Mouse (Mus musculus): ENCODE data around the gene Zfp61. TPM values are rescaled to one million over a fixed set of nuclear protein-coding genes. Genes with fewer than 3 reads are reported as not detected.

Gene Zfp61
- total RNA-seq, 2 experiments from 2014 or later, result 2.1 to 3.8 TPM

GRCm38 (mm10) chr7:24269667-24270287 lies 31.3 kb downstream of the Zfp61 start:
- intact Hi-C loops (cut with DNase I), result loop anchor here (1.0 to 5.0 kb wide), 3 partner anchors 15 to 187 kb away; partner anchors contain the start of genes Zfp108, Zfp112 and Zfp180
- DNase-seq, result no peak

GRCm38 (mm10) chr7:24269256-24269655 lies 31.8 kb downstream of the Zfp61 start:
- intact Hi-C loops (cut with DNase I), result loop anchor here (5.0 kb wide), 2 partner anchors 157 to 187 kb away; partner anchors contain the start of genes Zfp112 and Zfp180
- no peak for DNase-seq

GRCm38 (mm10) chr7:24268176-24269155 lies 32.6 kb downstream of the Zfp61 start:
- intact Hi-C loops (cut with DNase I), result loop anchor here (5.0 kb wide), 2 partner anchors 156 to 186 kb away; partner anchors contain the start of genes Zfp112 and Zfp180
- DNase-seq, result no peak

GRCm38 (mm10) chr7:24260000-24260312 lies 41.1 kb downstream of the Zfp61 start:
- intact Hi-C loops (cut with DNase I), result no loop called here
- no peak for DNase-seq

- DNase-seq, result no peak
- intact Hi-C loops (cut with DNase I), result no loop called here
Measured at GRCm38 (mm10) chr7:24259306-24259999, 41.6 kb downstream of the Zfp61 start.

- peak; percentile 81 to 86 for DNase-seq
- intact Hi-C loops (cut with DNase I), result loop anchor here (1.0 to 5.0 kb wide), 4 partner anchors 15 to 123 kb away; partner anchors contain the start of genes Zfp235, Zfp93 and Zfp94
Measured at GRCm38 (mm10) chr7:24254633-24255474, 46.2 kb downstream of the Zfp61 start, which contains the start of gene Zfp108. Zfp108 (plus strand) TSS chr7:24254794.

GRCm38 (mm10) chr7:24253779-24254615 lies 47.0 kb downstream of the Zfp61 start:
- DNase-seq, result no peak
- intact Hi-C loops (cut with DNase I), result loop anchor here (1.0 to 5.0 kb wide), 4 partner anchors 16 to 122 kb away; partner anchors contain the start of genes Zfp235, Zfp93 and Zfp94

Small RNA genes within 50 kb of the gene (microRNA-seq; reads per million reads assigned to microRNA genes)
- gene Gm27592 (ENCODE audit: borderline number of aligned reads in 2 of 2), result 0 reads per million in 2 experiments

Other genes with a start within 250 kb of the Zfp61 start
- not detected for gene Vmn1r183, start 248.0 kb downstream of the Zfp61 start, total RNA-seq (2021)
- gene Zfp180, start 219.3 kb downstream of the Zfp61 start, total RNA-seq (2021), result 10 to 100 TPM; 13.1 TPM
- gene Zfp112, start 188.9 kb downstream of the Zfp61 start, total RNA-seq (2021), result 1 to 10 TPM; 2.8 to 3.7 TPM
- 1 to 10 TPM; 5.5 to 6.0 TPM for gene Zfp235, start 167.1 kb downstream of the Zfp61 start, total RNA-seq (2021)
- under 1 TPM in 1 of 2 experiments, not detected in 1; 0.11 TPM for gene Zfp114, start 126.2 kb downstream of the Zfp61 start, total RNA-seq (2021)
- 1 to 10 TPM; 3.8 to 4.3 TPM for gene Zfp111, start 89.8 kb downstream of the Zfp61 start, total RNA-seq (2021)
- gene Zfp109, start 63.7 kb downstream of the Zfp61 start, total RNA-seq (2021), result 1 to 10 TPM; 1.7 to 1.8 TPM
- gene Zfp108, start 46.4 kb downstream of the Zfp61 start, total RNA-seq (2021), result 1 to 10 TPM; 1.8 to 2.2 TPM
- gene Zfp93, start 30.8 kb downstream of the Zfp61 start, total RNA-seq (2021), result 1 to 10 TPM; 3.8 to 4.1 TPM
- 1 to 10 TPM; 1.7 to 2.5 TPM for gene Zfp94, start 15.4 kb upstream of the Zfp61 start, total RNA-seq (2021)
- gene Tescl, start 32.7 kb upstream of the Zfp61 start, total RNA-seq (2021), result not detected
- not detected for gene Lypd5, start 48.0 kb upstream of the Zfp61 start, total RNA-seq (2021)
- under 1 TPM; 0.42 to 0.62 TPM for gene Kcnn4, start 69.0 kb upstream of the Zfp61 start, total RNA-seq (2021)
- 1 to 10 TPM; 7.1 to 9.6 TPM for gene Smg9, start 98.4 kb upstream of the Zfp61 start, total RNA-seq (2021)
- not detected for gene Irgc1, start 151.1 kb upstream of the Zfp61 start, total RNA-seq (2021)
- gene Plaur, start 161.3 kb upstream of the Zfp61 start, total RNA-seq (2021), result 1 to 10 TPM; 1.9 to 3.3 TPM
- gene Cadm4, start 180.8 kb upstream of the Zfp61 start, total RNA-seq (2021), result 10 to 100 TPM; 13.1 to 13.6 TPM
- gene Zfp428, start 205.8 kb upstream of the Zfp61 start, total RNA-seq (2021), result 10 to 100 TPM; 11.5 to 13.8 TPM
- not detected for gene AC161166.1, start 211.2 kb upstream of the Zfp61 start, total RNA-seq (2021)
- 10 to 100 TPM; 16.4 to 16.5 TPM for gene Irgq, start 229.5 kb upstream of the Zfp61 start, total RNA-seq (2021)
- not detected for gene Pinlyp, start 244.9 kb upstream of the Zfp61 start, total RNA-seq (2021)
- 10 to 100 TPM; 26.9 to 27.4 TPM for gene Xrcc1, start 245.1 kb upstream of the Zfp61 start, total RNA-seq (2021)

All from heart, postnatal 36 days (tissue).